Mouse (Mus musculus): ENCODE data around the gene Sftpa1.

Gene Sftpa1

GRCm38 (mm10) chr14:41160076-41160475 lies 28.5 kb downstream of the Sftpa1 start:
- no peak for DNase-seq (ENCODE audit: extremely low read depth, insufficient read length, low spot score)

- no peak for DNase-seq (ENCODE audit: extremely low read depth, insufficient read length, low spot score)
These were observed 29.2 kb downstream of the Sftpa1 start for GRCm38 (mm10) chr14:41160743-41161142.

GRCm38 (mm10) chr14:41162663-41163062 lies 31.1 kb downstream of the Sftpa1 start:
- no peak for DNase-seq (ENCODE audit: extremely low read depth, insufficient read length, low spot score)

GRCm38 (mm10) chr14:41167278-41167677 lies 35.7 kb downstream of the Sftpa1 start:
- DNase-seq (ENCODE audit: extremely low read depth, insufficient read length, low spot score), result no peak

- DNase-seq (ENCODE audit: extremely low read depth, insufficient read length, low spot score), result no peak
These were observed 37.0 kb downstream of the Sftpa1 start for GRCm38 (mm10) chr14:41168567-41168966.

GRCm38 (mm10) chr14:41170514-41170913 lies 38.9 kb downstream of the Sftpa1 start:
- no peak for DNase-seq (ENCODE audit: extremely low read depth, insufficient read length, low spot score)

GRCm38 (mm10) chr14:41174802-41175201 lies 43.2 kb downstream of the Sftpa1 start:
- DNase-seq (ENCODE audit: extremely low read depth, insufficient read length, low spot score), result no peak

- DNase-seq (ENCODE audit: extremely low read depth, insufficient read length, low spot score), result no peak
These were observed 53.7 kb downstream of the Sftpa1 start, which contains the start of gene Sftpd for GRCm38 (mm10) chr14:41185059-41185821. TSS of gene Sftpd (minus strand) at chr14:41185149.
